Mouse (Mus musculus) monocyte, adult 2 months (primary cell): ENCODE data around the gene Tceal5.
A peak's percentile ranks its signal among the peaks of the same experiment; 100 is the strongest.
"Not testable (repeated sequence)": the region's sequence is repeated elsewhere in the genome, so short reads cannot be mapped to it uniquely, and the experiment has no call there.

Experiments
- DNase-seq, 2 experiments: peaks; one replicate each; pipeline ENCODE4 v3.0.0; 2022; ENCODE audit warnings: low spot score in 2 of 2, low read depth in 1 of 2

Gene Tceal5

DNA sequence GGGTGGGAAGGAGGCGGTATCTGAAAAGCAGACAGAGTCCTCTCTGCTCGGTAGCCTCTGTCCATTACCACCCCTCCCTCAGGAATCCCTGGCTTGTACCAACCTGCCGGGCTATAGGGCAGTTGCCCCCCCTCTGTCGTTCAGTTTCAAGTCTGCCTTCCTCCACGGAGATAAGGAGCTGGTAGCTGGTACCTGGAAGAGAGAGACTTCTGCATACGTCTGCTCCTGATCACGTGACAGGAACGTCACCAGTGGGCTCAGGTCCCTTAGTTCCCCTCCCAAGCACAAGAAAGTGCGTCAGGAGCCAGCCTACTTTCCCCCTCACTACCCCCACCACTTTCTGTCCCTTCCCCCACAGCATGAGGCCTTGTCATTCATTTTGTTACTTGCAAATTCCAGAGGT lies at the start of gene Tceal5:
Gene Tceal5, minus strand, starts transcription at position 213 of the 403 bp plus-strand sequence.
- DNase-seq = no peak

DNA sequence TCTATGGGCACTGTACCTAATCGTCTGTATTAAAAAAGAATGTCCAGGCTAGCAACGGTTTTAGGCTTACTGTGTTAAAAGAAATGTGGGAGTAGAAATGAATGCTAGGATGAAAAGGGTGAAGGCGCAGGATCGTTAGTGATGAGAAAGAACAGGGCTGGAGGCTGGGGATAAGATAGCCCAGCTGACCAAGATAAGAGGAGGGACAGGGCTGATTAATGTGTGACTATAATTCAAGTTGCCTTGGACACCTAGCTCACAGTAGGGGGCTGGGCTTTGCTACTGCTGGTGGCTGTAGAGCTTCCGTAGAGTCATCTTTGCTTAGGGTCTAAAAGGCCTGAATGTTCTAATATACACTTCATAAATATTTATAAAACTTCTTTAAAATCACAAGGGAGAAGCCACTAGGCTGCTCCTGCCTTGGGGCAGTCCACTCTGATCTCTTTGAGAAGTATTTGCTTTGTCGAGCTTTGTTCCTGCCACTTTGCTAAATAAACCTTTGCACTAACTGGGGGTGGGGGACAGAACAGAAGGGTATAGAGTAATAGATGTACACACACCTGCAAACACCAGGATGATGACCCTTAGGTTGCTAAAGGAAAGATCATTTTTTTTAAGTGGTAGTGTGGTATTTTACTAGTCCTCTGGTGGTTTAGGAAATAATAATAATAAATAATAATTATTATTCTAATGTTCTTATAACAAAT lies 48.5 kb upstream of the Tceal5 start:
- no peak for DNase-seq

DNA sequence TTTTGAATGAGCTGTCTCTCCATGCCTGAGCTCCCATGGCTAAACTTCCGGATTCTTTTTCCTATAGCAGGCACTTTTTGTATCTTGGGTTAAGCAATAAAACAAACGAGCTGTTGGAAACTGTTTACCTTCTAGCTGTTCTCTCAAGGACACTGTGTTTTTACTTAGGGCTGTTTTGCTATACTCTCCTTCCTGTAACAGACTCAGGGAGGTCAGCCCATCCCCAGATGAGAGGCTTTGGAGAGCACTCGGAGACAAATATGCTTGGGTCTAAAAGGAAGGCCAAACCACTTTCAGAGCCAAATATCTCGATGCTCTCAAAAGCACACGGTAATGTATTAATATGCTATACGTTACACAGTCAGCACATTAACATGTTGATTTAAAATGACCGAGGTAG lies 46.0 kb upstream of the Tceal5 start:
- no peak for DNase-seq

DNA sequence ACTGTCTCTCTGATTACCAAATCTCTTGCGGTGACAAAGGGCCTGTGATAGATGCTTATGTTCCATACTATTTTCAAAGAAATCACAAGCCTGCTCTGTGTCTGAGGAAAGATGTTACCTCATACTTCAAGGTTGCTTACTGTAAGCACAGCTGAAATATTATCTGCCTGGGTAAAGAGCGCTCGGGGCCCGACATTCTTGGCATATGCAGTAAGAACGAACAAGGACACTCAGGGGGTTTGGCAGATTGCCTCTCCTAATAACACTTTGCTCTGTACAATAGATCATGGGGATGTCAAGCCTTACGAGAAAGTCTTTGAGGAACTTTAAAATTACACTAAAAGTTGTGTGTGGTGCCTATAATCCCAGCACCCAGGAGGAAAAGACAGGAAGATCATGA lies 45.1 kb upstream of the Tceal5 start:
- no peak for DNase-seq

DNA sequence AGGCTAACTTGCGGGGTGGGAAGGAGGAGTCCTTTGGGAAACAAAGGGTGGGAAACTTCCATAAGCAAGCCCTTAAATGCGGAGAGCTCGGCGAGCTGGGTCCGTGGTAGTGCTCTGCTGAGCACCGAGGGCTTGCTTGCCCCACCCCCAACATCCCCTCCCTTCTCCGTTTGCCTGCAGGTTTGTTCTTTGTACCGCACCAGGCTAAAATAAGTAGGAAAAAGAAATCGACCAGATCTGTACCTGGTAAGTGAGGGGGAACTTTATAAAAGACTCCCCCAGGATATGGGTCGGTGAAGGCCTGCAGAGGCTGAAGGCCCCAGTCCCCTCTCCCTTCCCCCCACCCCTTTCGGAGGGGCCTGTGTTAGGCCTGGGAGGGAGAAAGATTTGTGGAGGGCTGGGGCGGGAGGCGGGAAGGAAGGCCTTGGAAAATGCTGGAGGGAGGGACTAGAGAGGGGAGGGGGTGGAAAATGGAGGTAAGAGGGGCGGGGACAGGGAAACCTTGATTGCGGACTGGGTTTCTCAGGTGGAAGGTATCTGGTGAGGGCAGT lies 41.9 kb upstream of the Tceal5 start:
- DNase-seq = no peak

GRCm38 (mm10) chrX:136244574-136245229 lies 41.0 kb upstream of the Tceal5 start, which contains the start of gene Tceal9:
TSS of gene Tceal9 (plus strand) at chrX:136245079.
- peak; percentile 1 to 17 for DNase-seq

- DNase-seq = no peak
Measured at GRCm38 (mm10) chrX:136243181-136243580, 39.5 kb upstream of the Tceal5 start.

DNA sequence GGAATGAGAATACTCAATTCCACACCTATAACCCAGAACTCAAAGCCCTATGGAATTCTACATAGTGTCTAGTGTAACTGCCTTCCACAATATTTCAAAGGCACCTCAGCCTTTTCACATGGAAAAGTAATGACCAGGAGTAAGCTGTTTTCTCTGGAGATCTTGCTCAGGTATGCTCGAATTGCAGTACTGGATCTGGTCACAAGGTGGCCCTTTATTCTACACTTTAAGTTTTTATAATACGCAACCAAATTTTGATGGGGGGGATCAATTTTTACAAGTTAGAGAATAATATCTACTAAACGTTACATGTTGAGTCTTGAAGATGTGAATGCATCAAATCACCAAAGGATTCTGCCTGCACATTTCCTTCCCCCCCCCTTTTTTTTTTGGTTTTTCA lies 34.4 kb upstream of the Tceal5 start:
- no peak for DNase-seq

- no peak for DNase-seq
Measured at GRCm38 (mm10) chrX:136227768-136228167, 24.1 kb upstream of the Tceal5 start.

DNA sequence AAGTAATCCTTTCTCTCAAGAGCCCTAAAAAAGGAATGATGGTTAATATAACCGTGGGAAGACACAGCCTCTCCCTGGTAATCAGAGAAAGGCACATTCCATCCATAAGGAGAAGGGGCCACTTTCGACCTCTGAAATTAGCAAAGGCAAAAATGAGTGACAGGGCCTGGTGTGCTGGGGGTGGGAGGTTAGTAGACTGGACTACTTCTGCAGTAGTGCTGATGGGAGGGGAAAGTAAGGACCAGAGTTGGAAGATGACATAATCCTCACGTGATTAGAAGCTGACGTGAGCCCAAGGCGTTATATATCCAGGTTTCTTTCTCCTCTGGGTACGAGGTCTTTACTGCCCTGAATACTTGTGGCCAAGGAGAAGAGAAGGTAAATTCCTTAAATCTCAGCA lies 20.0 kb upstream of the Tceal5 start:
- DNase-seq = no peak

DNA sequence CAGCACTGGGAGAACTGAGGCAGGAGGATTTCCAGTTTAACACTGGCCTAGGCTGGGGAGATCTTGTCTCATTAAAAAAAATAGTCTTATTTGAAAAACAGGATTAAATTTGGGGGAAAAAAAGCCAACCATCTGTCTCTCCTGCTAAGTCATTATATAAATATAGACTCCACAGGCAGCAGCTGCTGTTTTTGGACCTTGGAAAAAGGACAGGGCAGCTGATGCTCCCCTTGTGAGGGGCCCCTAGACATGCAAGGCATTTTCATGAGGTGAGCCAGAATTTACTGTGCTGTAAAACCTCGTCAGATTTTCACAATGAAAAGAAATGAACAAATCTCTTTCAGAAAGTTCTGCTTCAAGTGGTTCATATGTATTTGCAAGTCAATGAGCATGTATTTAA lies 12.6 kb upstream of the Tceal5 start:
- no peak for DNase-seq

GRCm38 (mm10) chrX:136214729-136215677 lies 11.3 kb upstream of the Tceal5 start, which contains the start of the genes Tceal7 and Bex1:
TSS of gene Tceal7 (plus strand) at chrX:136214779.
TSS of gene Bex1 (minus strand) at chrX:136215513.
- not testable (repeated sequence) for DNase-seq

GRCm38 (mm10) chrX:136213396-136213795 lies 9.7 kb upstream of the Tceal5 start:
- no peak for DNase-seq

DNA sequence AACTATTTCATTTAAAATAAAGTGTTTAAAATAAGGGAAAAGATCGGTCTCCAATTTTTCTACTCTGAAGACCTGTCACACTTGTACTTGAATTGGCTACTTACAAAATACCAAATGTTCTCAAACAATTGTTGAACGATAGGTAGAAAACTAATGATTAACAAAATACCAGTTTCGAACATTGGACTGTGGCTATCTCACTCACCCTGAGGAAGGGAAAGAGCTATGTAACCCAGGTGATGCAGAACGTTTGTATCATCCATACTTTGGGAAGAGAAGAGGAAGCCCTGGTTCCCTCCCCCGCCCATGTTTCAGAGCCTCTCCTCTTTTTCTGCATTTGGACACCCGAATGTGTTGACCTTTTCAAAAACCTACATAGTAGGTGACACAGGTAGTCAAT lies 730 bp upstream of the Tceal5 start:
- no peak for DNase-seq

GRCm38 (mm10) chrX:136203257-136203656 lies 419 bp downstream of the Tceal5 start:
- DNase-seq = no peak

- DNase-seq = peak in 1 of 2 experiments; percentile 2
Measured at GRCm38 (mm10) chrX:136196873-136197272, 6.8 kb downstream of the Tceal5 start.

GRCm38 (mm10) chrX:136195193-136195944 lies 8.3 kb downstream of the Tceal5 start:
- no peak for DNase-seq

DNA sequence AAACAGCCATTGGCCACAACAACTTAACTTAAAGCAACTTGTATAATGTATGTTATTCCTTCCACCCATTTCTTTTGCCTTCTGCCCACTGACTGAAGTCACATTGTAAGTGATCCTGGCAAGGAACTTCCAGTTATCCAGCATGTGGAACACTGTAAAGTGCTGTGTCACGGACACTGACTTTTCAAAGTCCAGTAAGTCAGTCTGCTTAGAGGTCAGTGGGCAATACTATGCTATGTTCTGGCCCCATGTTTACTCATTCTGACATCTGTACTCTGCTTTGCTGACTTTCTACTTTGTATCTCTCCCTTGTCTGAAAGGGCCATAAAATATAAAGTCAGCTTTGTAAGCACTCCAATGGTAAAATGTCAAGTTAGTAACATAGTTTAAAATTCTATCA lies 20.6 kb downstream of the Tceal5 start:
- DNase-seq = no peak

GRCm38 (mm10) chrX:136180897-136181553 lies 22.7 kb downstream of the Tceal5 start:
- DNase-seq = no peak

DNA sequence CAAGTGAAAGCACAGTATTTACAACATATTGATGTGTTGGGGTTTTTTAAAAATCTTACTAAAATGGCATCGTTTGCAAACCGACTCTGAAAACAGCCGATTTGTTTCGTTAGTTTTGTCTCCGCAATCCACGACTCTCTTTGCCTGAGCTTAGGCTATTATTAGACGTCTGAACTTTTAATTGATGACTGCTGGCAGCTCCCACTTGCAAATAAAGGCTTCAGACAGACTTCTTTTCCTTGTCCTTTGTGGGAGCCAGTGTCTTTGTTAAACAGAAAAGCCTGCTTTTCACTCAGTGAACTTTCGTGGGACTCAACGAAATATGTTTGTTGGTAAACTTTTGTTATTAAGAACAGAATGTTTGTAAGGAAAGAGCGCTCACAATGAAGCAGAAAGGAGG lies 30.9 kb downstream of the Tceal5 start:
- DNase-seq = no peak
